In genomic region chr6:92304109-92304508, GRCm38 (mm10) we compare ENCODE assay signal across 21 mouse cellular contexts. TPM values are rescaled to one million over a fixed set of nuclear protein-coding genes. Genes with fewer than 3 reads are reported as not detected.
"Had no signal": no experiment of that assay in that cellular context is flagged by ENCODE, and none has a peak within 500 bp of the region (broad histone marks: within the 10 kb centered on the region; RNA-seq: fewer than 3 reads in every experiment).

No protein-coding gene starts in this region.

- H3K4me3 ChIP-seq: lung, embryonic 15.5 days; megakaryocyte, embryonic 14.5 days; midbrain, embryonic 12.5 days; midbrain, embryonic 15.5 days; neural tube, embryonic 12.5 days; stomach, embryonic 15.5 days had no signal

- H3K4me1 ChIP-seq: lung, embryonic 15.5 days; megakaryocyte, embryonic 14.5 days; midbrain, embryonic 12.5 days; midbrain, embryonic 15.5 days; neural tube, embryonic 12.5 days; stomach, embryonic 15.5 days had no signal

- ATAC-seq: liver, postnatal 0 days; lung, postnatal 0 days; midbrain, embryonic 15.5 days had no signal

- H3K9ac ChIP-seq: liver, postnatal 0 days; lung, embryonic 15.5 days; midbrain, embryonic 12.5 days; midbrain, embryonic 15.5 days; neural tube, embryonic 12.5 days; stomach, embryonic 15.5 days had no signal

- H3K4me2 ChIP-seq: lung, embryonic 15.5 days; midbrain, embryonic 12.5 days; midbrain, embryonic 15.5 days; neural tube, embryonic 12.5 days; stomach, embryonic 15.5 days had no signal

- H3K9me3 ChIP-seq: lung, embryonic 15.5 days; megakaryocyte, embryonic 14.5 days; midbrain, embryonic 12.5 days; midbrain, embryonic 15.5 days; neural tube, embryonic 12.5 days; stomach, embryonic 15.5 days had no signal

- H3K27ac ChIP-seq: lung, embryonic 15.5 days; macrophage; midbrain, embryonic 12.5 days; midbrain, embryonic 15.5 days; neural tube, embryonic 12.5 days; stomach, embryonic 15.5 days; stomach, postnatal 0 days had no signal

- H3K36me3 ChIP-seq: lung, embryonic 15.5 days; midbrain, embryonic 12.5 days; midbrain, embryonic 15.5 days; neural tube, embryonic 12.5 days; stomach, embryonic 15.5 days had no signal

- H3K27me3 ChIP-seq: lung, embryonic 15.5 days; megakaryocyte, embryonic 14.5 days; midbrain, embryonic 12.5 days; midbrain, embryonic 15.5 days; neural tube, embryonic 12.5 days; stomach, embryonic 15.5 days had no signal

- DNase-seq: liver, postnatal 0 days; lung, adult 2 months; lung, postnatal 14 days; lung, postnatal 36 days; right cerebral cortex, postnatal 14 days; thymus, adult 2 months; thymus, postnatal 25 days; thymus, postnatal 4 days had no signal

RNA-seq across cellular contexts. Expression of gene Trh, which starts 59.7 kb away (rescaled TPM):
- total RNA-seq: megakaryocyte progenitor cell, adult 5-6 weeks; monocyte, adult 5-6 weeks; neutrophil, adult 5-6 weeks had no signal
- polyA plus RNA-seq: lung, adult 2 months; macrophage; spleen, adult 2 months had no signal
